Mouse (Mus musculus): ENCODE data around the gene Plpp3. TPM values are rescaled to one million over a fixed set of nuclear protein-coding genes. Genes with fewer than 3 reads are reported as not detected.
"Not testable (repeated sequence)": the region's sequence is repeated elsewhere in the genome, so short reads cannot be mapped to it uniquely, and the experiment has no call there.

Plpp3 gene
- polyA plus RNA-seq, 1 experiment from 2014 or later = 85.4 TPM

DNA sequence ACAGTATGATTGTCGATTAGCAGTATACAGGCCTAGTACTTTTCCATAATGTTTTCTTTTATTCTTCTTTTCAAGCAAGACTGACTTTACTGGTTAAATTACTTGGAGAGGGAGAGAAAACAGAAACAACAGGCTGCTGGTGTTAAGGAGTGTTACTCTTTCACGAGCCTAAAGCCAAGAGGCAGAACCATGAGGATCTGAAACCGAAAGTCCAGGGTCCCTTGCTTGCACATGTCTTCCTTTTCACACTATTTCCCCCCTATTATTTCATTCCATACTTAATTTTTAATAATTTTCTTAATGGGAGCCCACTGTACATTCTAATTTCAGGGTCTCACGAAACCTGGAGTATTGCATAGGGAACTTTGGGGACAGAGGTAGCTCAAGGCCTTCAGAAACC, 97.2 kb downstream of the Plpp3 start:
- no peak overlapping the region for H3K4me3 ChIP-seq
- H3K9me3 ChIP-seq = no peaks in the 10 kb centered on the region
- H3K4me2 ChIP-seq = no peak overlapping the region
- H3K27ac ChIP-seq = no peak overlapping the region
- no peak for ATAC-seq (ENCODE audit: borderline replicate concordance, extremely low read depth, low FRiP score, low TSS enrichment)
- H3K36me3 ChIP-seq = no peaks in the 10 kb centered on the region
- H3K9ac ChIP-seq = no peak overlapping the region
- H3K27me3 ChIP-seq = no peaks in the 10 kb centered on the region
- H3K4me1 ChIP-seq = 0 out of 2 replicates have a peak, but pooled peaks cover 4% of the 10 kb centered on the region
- WGBS = 81% methylated on average over 4 of the region's 4 CpGs

- Histone ChIP-seq H3K4me2 (no peak overlapping the region), H3K27me3 (no peaks in the 10 kb centered on the region), H3K9ac (no peak overlapping the region), H3K4me1 (0 out of 2 replicates have a peak, but pooled peaks cover 4% of the 10 kb centered on the region), H3K9me3 (no peaks in the 10 kb centered on the region), H3K27ac (no peak overlapping the region), H3K36me3 (no peaks in the 10 kb centered on the region), H3K4me3 (no peak overlapping the region)
- ATAC-seq (ENCODE audit: borderline replicate concordance, extremely low read depth, low FRiP score, low TSS enrichment) = no peak
- 61% methylated on average over 3 of the region's 3 CpGs for WGBS
Measured at GRCm38 (mm10) chr4:105255185-105255584, 98.0 kb downstream of the Plpp3 start.

GRCm38 (mm10) chr4:105257667-105258560, 100.8 kb downstream of the Plpp3 start:
- no peak overlapping the region for H3K9ac ChIP-seq
- H3K4me1 ChIP-seq = 0 out of 2 replicates have a peak, but pooled peaks cover 4% of the 10 kb centered on the region
- ATAC-seq (ENCODE audit: borderline replicate concordance, extremely low read depth, low FRiP score, low TSS enrichment) = peak; percentile 75; the same call in 1 of the 2 replicates
- no peaks in the 10 kb centered on the region for H3K36me3 ChIP-seq
- H3K27me3 ChIP-seq = no peaks in the 10 kb centered on the region
- no peak overlapping the region for H3K4me3 ChIP-seq
- 55% methylated on average over 11 of the region's 11 CpGs for WGBS
- 0 out of 2 replicates have a peak overlapping the region, but pooled peaks have one; percentile 5 for H3K27ac ChIP-seq
- no peaks in the 10 kb centered on the region for H3K9me3 ChIP-seq
- H3K4me2 ChIP-seq = no peak overlapping the region

DNA sequence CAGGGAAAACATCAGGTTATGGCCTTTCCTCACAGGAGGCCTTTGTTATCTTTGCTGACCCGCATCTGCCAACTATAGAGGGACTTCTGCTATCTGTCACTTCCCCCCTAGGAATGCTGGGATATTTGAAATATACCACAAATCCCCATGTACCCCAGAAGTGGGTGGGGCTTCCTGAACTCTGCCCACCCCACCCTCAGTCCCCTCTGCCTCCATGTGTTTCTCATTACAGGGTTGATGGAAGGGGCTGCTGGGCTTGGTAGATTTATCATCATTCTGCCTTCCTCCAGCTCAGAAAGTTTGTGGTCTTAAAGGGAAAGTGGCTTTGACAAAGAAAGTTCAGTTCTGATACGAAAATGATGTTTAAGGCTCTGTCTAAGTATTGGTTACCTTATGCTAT, 103.2 kb downstream of the Plpp3 start:
- no peak overlapping the region for H3K4me3 ChIP-seq
- H3K4me1 ChIP-seq = 0 out of 2 replicates have a peak, but pooled peaks cover 4% of the 10 kb centered on the region
- H3K27me3 ChIP-seq = no peaks in the 10 kb centered on the region
- no peaks in the 10 kb centered on the region for H3K36me3 ChIP-seq
- H3K4me2 ChIP-seq = no peak overlapping the region
- ATAC-seq (ENCODE audit: borderline replicate concordance, extremely low read depth, low FRiP score, low TSS enrichment) = no peak
- no peak overlapping the region for H3K9ac ChIP-seq
- H3K27ac ChIP-seq = no peak overlapping the region
- WGBS = 55% methylated on average over 2 of the region's 2 CpGs
- H3K9me3 ChIP-seq = no peaks in the 10 kb centered on the region

GRCm38 (mm10) chr4:105260893-105261769, 104.0 kb downstream of the Plpp3 start:
- Histone ChIP-seq H3K4me2 (no peak overlapping the region), H3K27me3 (no peaks in the 10 kb centered on the region), H3K4me1 (0 out of 2 replicates have a peak, but pooled peaks cover 4% of the 10 kb centered on the region), H3K9ac (no peak overlapping the region), H3K36me3 (no peaks in the 10 kb centered on the region), H3K4me3 (no peak overlapping the region), H3K27ac (no peak overlapping the region), H3K9me3 (no peaks in the 10 kb centered on the region)
- 67% methylated on average over 9 of the region's 9 CpGs for WGBS
- ATAC-seq (ENCODE audit: borderline replicate concordance, extremely low read depth, low FRiP score, low TSS enrichment) = no peak

DNA sequence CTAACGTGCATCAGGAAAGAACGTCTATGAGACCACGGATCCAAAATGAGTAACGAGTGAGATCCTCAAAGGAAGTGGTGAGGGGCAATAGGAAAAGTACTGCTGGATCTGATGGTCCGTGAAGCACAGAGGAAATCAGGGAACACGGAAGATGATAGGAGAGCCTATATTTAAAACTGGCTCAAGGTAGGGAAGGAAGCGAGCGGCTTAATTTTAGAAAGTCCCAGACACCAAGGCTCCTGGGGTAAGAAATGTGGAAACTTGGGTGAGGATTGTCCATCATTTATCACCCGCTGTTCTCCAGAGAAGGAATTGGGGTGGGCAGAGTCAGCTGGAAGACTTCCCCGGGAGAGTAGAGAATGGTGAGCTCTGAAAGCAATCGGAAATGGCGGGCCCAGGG, 105.2 kb downstream of the Plpp3 start:
- Histone ChIP-seq H3K4me2 (no peak overlapping the region), H3K9ac (no peak overlapping the region), H3K36me3 (no peaks in the 10 kb centered on the region), H3K4me1 (0 out of 2 replicates have a peak, but pooled peaks cover 4% of the 10 kb centered on the region), H3K27me3 (no peaks in the 10 kb centered on the region), H3K4me3 (no peak overlapping the region), H3K9me3 (no peaks in the 10 kb centered on the region), H3K27ac (no peak overlapping the region)
- 76% methylated on average over 12 of the region's 12 CpGs for WGBS
- ATAC-seq (ENCODE audit: borderline replicate concordance, extremely low read depth, low FRiP score, low TSS enrichment) = no peak

DNA sequence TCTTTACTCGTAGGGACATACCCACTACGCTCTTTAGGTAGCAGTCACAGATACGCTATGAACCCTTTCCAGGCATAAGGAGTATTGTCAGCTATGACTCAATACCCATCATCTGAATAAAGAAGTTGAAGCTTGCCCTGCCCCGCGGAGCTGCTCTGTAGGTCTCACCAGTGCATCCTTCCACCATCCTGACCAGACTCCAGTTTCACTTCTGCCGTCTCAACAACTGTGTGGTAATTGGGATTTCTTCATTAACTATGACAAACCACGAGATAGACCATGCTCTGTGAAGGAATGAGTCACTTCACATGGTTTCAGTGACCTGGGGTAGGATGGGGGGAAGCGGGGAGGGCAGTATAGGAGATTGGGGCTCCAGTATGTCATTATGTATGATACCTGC, 106.5 kb downstream of the Plpp3 start:
- no peak overlapping the region for H3K4me3 ChIP-seq
- ATAC-seq (ENCODE audit: borderline replicate concordance, extremely low read depth, low FRiP score, low TSS enrichment) = no peak
- H3K4me2 ChIP-seq = no peak overlapping the region
- H3K9ac ChIP-seq = no peak overlapping the region
- H3K36me3 ChIP-seq = no peaks in the 10 kb centered on the region
- no peaks in the 10 kb centered on the region for H3K4me1 ChIP-seq
- H3K9me3 ChIP-seq = no peaks in the 10 kb centered on the region
- WGBS = 89% methylated on average over 8 of the region's 8 CpGs
- H3K27me3 ChIP-seq = no peaks in the 10 kb centered on the region
- no peak overlapping the region for H3K27ac ChIP-seq

DNA sequence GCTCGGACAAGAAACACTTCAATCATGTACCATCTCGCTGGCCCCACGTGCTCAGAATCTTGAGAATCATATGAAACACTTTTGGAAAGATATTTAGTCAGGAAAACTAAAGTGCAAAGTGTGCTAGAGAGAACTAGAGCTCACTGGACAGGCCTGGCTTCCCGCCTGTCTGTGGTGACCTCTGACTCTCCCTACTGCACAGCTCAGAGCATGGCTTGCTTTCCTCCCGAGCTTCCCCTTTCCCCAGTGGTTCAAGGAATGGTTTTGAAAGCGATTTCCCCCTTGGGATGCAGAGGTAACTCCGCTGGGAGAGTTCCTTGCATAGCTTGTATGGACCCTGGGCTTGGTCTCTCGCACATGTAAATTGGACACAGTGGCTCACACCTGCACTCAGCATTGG, 107.9 kb downstream of the Plpp3 start:
- H3K4me2 ChIP-seq = no peak overlapping the region
- 82% methylated on average over 8 of the region's 8 CpGs for WGBS

GRCm38 (mm10) chr4:105265678-105266077, 108.5 kb downstream of the Plpp3 start:
- WGBS = 49% methylated on average over 4 of the region's 4 CpGs
- no peak overlapping the region for H3K9ac ChIP-seq
- no peak overlapping the region for H3K4me3 ChIP-seq
- H3K9me3 ChIP-seq = no peaks in the 10 kb centered on the region
- H3K27ac ChIP-seq = 0 out of 2 replicates have a peak overlapping the region, but pooled peaks have one; percentile 15
- peak; percentile 81 for ATAC-seq (ENCODE audit: borderline replicate concordance, extremely low read depth, low FRiP score, low TSS enrichment)
- no peak overlapping the region for H3K4me2 ChIP-seq
- no peaks in the 10 kb centered on the region for H3K27me3 ChIP-seq
- no peaks in the 10 kb centered on the region for H3K36me3 ChIP-seq
- no peaks in the 10 kb centered on the region for H3K4me1 ChIP-seq

More for the DNA sequence above, 107.9 kb downstream of the Plpp3 start:
- Histone ChIP-seq H3K4me1 (no peaks in the 10 kb centered on the region), H3K27me3 (no peaks in the 10 kb centered on the region), H3K27ac (no peak overlapping the region), H3K4me3 (no peak overlapping the region), H3K36me3 (no peaks in the 10 kb centered on the region), H3K9me3 (no peaks in the 10 kb centered on the region), H3K9ac (no peak overlapping the region)
- no peak for ATAC-seq (ENCODE audit: borderline replicate concordance, extremely low read depth, low FRiP score, low TSS enrichment)

DNA sequence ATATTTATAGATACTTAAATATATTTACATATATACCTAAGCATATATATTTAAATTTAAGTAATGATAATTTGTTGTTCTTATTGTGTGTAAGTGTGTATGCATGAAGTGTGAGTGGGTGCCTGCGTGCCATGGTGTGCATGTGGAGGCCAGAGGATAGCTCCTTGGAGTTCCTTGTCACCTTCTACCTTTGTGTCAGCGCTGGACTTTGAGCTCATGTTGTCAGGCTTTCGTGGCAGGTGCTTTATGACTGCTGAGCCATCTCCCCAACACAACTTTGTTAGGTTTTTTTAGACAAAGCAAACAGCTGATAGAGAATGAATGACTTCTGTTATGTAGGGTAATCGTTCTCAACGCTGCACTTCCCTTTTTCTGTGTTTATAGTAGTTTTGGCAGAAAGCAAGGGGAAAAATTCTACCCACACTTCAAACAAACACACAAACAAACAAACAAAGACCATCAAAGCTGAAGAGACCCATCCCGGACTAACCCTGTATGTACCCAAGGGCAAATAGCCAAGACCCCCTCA, 111.1 kb downstream of the Plpp3 start:
- WGBS = 66% methylated on average over 6 of the region's 6 CpGs
- no peak overlapping the region for H3K9ac ChIP-seq
- no peaks in the 10 kb centered on the region for H3K36me3 ChIP-seq
- no peaks in the 10 kb centered on the region for H3K4me1 ChIP-seq
- H3K4me3 ChIP-seq = no peak overlapping the region
- no peak overlapping the region for H3K4me2 ChIP-seq
- no peak overlapping the region for H3K27ac ChIP-seq
- ATAC-seq (ENCODE audit: borderline replicate concordance, extremely low read depth, low FRiP score, low TSS enrichment) = no peak
- no peaks in the 10 kb centered on the region for H3K9me3 ChIP-seq
- H3K27me3 ChIP-seq = no peaks in the 10 kb centered on the region

DNA sequence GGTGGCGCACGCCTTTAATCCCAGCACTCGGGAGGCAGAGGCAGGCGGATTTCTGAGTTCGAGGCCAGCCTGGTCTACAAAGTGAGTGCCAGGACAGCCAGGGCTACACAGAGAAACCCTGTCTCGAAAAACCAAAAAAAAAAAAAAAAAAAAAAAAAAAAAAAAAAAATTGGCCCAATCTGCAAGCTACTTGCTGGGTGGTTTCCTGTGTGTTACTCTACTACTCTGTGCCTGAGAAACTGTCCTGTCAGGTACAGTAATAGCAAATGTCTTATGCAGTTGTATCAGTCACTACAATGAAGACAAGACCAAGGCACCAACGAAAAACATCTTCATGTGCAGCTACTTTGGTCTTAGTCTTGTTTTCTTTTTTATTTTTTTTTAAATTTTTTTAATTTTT, 112.3 kb downstream of the Plpp3 start:
- not testable (repeated sequence) for H3K27ac ChIP-seq; H3K36me3 ChIP-seq; H3K4me2 ChIP-seq; H3K27me3 ChIP-seq; H3K4me3 ChIP-seq; H3K9ac ChIP-seq; H3K4me1 ChIP-seq; H3K9me3 ChIP-seq; ATAC-seq (ENCODE audit: borderline replicate concordance, extremely low read depth, low FRiP score, low TSS enrichment)
- WGBS = 94% methylated on average over 6 of the region's 7 CpGs
